Mouse (Mus musculus) olfactory bulb, adult 2 months (tissue): Measurements from ENCODE around the gene Bnipl.

ENCODE experiments used
- CTCF ChIP-seq: fragments of 200-500 bp; IDR thresholded peaks from 2 replicates; pipeline ENCODE4 v1.5.1; 2012; ENCODE audit warnings: low read depth, mild to moderate bottlenecking, low read length, moderate library complexity; ENCODE audit not compliant: insufficient read depth
- POLR2A ChIP-seq: fragments of 200-500 bp; IDR thresholded peaks from 2 replicates; pipeline ENCODE4 v1.6.1; 2012; ENCODE audit warnings: mild to moderate bottlenecking, low read depth, low read length, moderate library complexity; ENCODE audit not compliant: insufficient read depth

GRCm38 (mm10) chr3:95213609-95213975, 37.4 kb downstream of the Bnipl start:
- TF ChIP-seq CTCF = no peak
- no peak for TF ChIP-seq POLR2A
